Mouse (Mus musculus) testis, postnatal 10 days (tissue): ENCODE data around the gene Nup160.

Source experiments
- DNase-seq: peaks from one replicate; pipeline ENCODE4 v3.0.0; 2021; ENCODE audit warnings: low spot score

The Nup160 gene

DNA sequence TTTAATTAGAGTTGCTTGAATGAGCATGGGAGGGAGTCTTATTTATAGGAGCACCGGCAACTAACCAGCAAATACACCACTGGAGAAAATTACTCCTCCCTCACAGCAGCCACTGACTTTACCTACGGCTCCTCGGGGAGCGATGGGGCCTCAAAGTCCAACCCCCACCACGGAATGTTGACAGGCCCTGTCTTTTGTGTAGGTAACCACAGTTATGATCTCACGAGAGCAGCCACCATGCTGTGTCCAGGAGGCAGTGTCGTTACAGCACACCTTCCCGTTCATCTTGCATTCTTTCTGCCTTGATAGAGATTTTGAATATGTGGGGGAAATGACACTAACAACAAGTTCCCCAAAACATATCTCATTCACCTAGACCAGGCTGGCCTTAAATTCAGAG, at the start of gene Nup160:
TSS of gene Nup160 (plus strand) at position 209 of the 400 bp plus-strand sequence.
- DNase-seq = no peak

DNA sequence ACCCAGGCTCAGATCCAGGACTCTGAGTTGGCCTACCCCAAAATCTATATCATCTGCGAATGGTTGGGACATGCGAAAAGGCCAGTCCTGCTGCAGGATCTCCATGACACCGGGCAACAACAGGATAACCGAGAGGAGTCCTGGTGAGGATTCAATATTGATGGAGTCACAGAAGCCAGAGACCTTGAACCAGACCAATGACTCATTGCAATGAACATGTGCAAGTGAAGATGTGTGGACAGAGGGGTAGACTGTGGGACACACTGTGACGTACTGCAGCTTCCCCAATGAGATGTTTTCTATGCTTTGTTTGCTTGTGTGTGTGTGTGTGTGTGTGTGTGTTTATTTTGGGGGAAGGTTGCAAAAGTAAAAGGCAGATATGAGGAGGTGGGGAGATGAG, 48.8 kb upstream of the Nup160 start:
- no peak for DNase-seq

DNA sequence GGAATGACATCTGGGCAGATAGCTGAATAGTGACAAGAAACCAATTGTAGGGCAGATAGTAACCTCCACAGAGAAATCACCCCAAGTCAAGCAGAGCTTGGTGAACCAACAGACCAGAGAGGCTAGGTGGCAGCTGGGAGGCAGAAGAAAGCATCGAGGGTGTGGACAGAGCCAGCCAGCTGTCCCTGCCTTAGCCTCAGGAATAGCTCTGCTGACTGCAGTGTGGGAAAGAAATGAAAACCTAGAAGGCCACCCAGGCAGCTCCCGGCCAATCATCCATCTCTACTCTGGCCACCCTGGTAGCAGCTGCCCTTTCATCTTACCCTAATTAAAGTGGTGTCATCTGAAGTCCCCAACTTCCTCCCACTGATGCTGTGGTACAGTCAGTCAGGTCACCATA, 47.5 kb upstream of the Nup160 start:
- no peak for DNase-seq

- no peak for DNase-seq
Measured at GRCm38 (mm10) chr2:90631938-90632733, 44.9 kb upstream of the Nup160 start.

GRCm38 (mm10) chr2:90634671-90635070, 42.3 kb upstream of the Nup160 start:
- DNase-seq = no peak

DNA sequence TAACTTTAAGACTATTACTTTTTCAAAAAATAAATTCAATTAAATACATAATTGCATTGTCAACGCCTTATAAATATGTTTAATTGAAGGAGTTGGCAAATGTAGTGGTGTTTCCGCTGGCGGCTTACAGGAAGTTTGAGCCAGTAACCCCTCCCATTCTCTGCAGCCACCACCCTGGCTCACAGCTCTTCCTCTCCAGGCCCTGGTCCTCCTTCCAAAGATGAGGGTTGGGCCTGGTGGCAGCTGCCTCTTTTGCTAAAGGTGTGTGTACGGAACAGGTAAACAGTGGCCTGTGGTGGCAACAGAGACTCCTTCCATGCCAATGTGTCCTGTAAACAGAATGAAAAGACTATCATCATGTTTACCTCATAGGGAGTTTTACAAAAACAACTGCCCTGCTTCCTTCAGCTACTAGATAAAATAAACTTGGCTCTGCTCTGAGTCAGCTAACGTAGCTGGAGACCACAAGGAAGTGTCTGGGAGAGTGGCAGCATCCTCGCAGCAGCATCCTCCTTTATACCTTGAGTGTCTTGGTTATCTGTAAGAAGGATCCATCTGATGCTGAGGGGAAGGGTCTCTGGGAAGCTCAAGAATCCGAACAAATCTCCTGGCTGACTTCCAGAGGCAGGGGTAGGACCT, 41.8 kb upstream of the Nup160 start:
- no peak for DNase-seq

GRCm38 (mm10) chr2:90636853-90637252, 40.2 kb upstream of the Nup160 start:
- no peak for DNase-seq

DNA sequence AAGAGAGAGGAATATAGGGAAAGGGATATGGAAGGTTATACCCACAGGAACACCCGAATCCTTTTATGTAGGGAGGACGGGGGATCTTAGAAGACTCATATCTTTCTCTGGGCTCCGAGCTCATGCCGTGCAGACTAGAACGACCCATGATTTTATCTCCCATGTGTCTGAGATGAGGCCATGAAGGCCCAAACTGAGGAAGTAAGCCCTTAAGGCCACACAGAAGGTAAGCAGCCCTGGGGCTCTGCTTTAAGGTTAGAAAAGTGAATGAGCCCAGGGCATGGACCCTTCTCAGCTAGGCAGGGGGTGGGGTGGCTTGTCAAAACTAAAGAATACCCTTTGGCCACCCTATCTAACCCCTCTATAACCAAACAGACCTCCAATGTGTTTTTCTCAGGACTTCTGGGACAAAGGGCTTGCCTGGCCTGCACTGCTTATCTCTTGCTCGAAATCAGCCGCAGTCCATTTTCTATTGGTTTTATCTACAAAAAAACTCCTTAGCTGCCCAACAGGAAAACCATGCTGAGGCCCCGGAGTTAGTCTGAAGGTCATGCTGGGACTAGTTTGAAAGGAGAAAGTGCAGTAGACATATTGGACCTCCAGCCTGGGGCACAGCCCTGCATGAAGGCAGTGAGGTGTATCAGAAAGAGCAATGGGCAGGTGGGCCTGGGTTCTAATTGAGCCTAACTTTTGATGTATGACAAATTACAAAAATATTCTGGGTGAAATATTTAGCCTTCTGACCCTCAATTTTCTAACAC, 37.8 kb upstream of the Nup160 start:
- DNase-seq = no peak

DNA sequence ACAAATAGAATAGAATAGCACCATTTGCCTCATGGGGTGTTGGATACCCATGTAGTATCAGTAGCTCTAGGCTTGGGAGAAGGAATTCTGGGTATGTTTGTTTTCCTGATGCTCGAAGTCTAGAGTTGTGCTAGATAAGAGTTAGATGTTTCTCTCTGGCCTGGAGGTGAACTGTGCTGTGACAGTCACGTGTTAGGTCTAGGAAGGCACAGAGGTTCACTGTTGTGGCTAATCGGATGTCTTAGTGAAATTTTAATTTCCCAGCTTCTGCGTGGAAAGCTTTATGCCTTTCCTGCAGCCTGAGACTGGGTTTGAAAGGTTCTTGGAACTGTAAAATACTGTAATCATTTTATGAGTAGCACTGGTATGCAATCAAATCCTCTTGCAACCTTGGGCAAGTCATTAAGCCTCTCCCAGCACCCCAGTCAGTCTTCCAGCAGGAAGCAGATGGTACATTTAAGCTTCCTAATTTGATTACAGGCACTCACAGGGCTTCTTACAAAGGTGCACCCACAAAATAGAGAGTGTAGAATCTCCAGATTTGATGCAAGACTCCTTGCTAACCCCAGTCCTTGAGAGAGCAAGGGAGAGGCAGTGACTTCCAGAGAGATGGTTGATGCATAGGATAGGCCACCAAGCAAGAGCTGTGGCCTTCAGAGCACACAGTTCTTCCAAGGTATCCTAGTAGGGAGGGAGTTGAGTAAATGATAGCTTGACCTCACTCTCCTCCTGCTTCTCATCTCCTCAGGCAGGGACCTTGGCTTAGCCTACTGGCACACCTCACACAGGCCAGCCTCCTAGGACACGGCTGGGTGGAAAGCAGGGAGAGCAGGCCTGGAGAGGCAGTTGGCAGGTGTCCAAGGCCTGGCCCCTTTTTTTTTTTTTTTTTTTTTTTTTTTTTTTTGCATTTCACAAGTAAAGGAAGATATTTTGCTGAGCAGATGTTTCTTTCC, 37.0 kb upstream of the Nup160 start:
- no peak for DNase-seq

GRCm38 (mm10) chr2:90641007-90641709, 35.9 kb upstream of the Nup160 start:
- no peak for DNase-seq

DNA sequence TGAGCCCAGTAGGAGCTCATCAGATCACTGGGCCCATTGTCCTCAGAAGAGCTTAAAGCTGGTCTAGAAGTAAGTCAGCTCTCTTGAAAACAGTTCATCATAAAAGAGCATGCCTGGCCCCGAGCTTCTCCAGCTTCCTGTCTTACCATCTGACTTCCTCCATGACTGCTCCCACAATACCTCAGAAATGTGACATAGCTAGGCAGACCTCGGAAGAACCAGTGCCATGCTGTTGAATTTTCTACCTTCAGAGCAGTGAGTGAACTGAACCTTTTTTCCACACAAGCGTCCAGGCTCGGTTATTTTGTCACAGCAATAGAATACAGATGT, 35.3 kb upstream of the Nup160 start:
- no peak for DNase-seq

DNA sequence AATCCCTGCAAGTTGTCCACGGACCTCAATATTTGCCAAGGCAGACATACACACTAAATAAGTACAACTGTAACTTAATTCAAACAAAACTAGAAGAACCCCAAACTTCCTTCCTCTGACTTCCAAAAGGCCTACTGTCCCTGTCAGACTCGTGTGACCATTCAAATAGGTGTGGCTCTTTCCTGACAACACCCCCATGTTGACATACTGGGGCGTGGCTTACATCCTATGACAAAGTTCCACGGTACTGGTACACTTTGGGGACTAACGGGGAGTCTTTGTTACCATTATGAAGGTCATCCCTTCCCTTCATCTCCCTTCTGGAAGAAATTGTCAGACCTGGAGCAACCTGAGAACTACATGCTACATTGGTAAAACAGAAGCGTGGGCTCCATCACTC, 29.9 kb upstream of the Nup160 start:
- DNase-seq = no peak

- no peak for DNase-seq
Measured at GRCm38 (mm10) chr2:90649405-90649804, 27.6 kb upstream of the Nup160 start.

GRCm38 (mm10) chr2:90649965-90650364, 27.1 kb upstream of the Nup160 start:
- DNase-seq = no peak

DNA sequence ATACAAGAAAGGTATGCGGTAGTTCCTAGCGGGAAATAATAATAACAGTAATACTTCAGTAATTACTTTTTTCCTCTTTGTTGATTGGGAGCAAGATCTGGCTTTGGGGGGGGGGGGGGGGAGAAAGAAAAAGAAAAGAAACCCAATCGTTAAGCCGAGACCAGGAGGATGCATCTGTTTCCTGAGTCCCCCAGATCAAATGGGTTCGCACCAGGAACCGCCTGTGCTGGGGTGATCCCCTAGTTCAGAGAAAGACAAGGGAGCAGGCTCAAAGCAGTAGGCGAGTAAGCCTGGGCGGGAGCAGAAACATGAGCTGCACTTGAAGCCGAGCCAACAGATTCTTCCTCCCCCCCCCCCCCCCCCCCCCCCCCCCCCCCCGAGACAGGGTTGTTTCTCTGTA, 24.9 kb upstream of the Nup160 start:
- no peak for DNase-seq

- no peak for DNase-seq
Measured at GRCm38 (mm10) chr2:90652993-90653392, 24.0 kb upstream of the Nup160 start.

DNA sequence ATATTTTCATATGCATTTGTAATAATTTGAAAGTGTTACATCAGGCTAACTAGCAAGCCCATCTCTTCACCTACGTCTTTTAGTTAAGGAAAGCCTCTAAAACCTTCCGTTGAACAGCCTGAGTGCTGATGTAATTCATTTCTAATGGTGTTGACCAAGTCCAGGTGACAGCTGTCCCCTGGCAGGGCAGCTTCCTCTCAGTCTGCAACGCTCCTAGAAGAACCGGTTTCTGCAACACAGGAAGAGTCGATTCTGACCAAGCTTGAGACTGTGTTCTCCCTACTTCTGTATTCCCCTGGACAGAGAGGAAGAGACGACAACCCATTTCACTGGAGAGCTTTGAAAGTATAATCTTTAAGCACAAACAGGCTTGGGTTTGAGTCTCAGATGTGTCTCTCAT, 21.6 kb upstream of the Nup160 start:
- no peak for DNase-seq

- no peak for DNase-seq
Measured at GRCm38 (mm10) chr2:90658613-90659012, 18.4 kb upstream of the Nup160 start.

DNA sequence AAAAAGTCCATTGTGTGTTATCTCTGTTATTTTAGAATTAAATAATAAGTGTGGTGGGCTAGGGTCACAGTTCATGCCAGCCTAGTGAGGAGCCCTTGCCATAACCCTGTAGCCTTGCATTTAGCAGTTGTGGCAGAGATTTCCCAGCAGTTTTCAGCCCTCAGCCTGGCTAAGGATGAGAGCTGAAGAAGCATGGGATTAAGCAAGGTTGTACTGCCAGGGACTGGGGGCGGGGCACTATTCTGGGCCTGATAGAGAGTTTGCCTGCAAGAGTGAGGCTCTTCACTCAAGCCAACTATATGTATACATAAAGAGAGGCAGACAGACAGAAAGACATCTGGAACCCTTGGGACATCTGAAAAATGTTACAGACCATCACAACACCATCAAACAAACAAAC, 18.0 kb upstream of the Nup160 start:
- no peak for DNase-seq

- no peak for DNase-seq
Measured at GRCm38 (mm10) chr2:90659639-90660038, 17.4 kb upstream of the Nup160 start.

- no peak for DNase-seq
Measured at GRCm38 (mm10) chr2:90660947-90661346, 16.1 kb upstream of the Nup160 start.
